ENCODE assay signal across 18 mouse cellular contexts in genomic region chr4:132964473-132964872, GRCm38 (mm10). TPM values are rescaled to one million over a fixed set of nuclear protein-coding genes. Genes with fewer than 3 reads are reported as not detected.
A peak's percentile ranks its signal among the peaks of the same experiment; 100 is the strongest.
DNase-seq lines count a peak whose midpoint lies in the region; ATAC-seq and TF ChIP-seq lines count a peak whose summit lies in the region.
"Had no signal": no experiment of that assay in that cellular context is flagged by ENCODE, and none has a peak within 500 bp of the region (broad histone marks: within the 10 kb centered on the region; RNA-seq: fewer than 3 reads in every experiment).

No protein-coding gene starts in this region.

- no peak for DNase-seq in forebrain, embryonic 10.5 days (ENCODE audit: extremely low spot score, low spot score)
- no peak for DNase-seq in forebrain, postnatal 0 days
- no peak for DNase-seq in forebrain, embryonic 14.5 days (ENCODE audit: low spot score)
- no peak for DNase-seq in layer of hippocampus, postnatal 10 days (ENCODE audit: low spot score in 2 of 2)
- DNase-seq in adrenal gland, adult 8-10 months, result no peak
- DNase-seq in adrenal gland, postnatal 36 days, result no peak
- DNase-seq: cerebellum, adult 11-12 months; gastrocnemius, postnatal 36 days; kidney, adult 8-10 months; lung, adult 2 months; lung, postnatal 4 days; right cerebral cortex, adult 18-20 months had no signal

- no peak for ATAC-seq in forebrain, postnatal 0 days
- ATAC-seq in forebrain, embryonic 14.5 days, result no peak
- ATAC-seq in midbrain, embryonic 13.5 days, result peak; percentile 27; the same call in 1 of the 2 replicates

- TF ChIP-seq CTCF in forebrain, postnatal 0 days (IDR thresholded peaks at IDR 0.05; ENCODE audit: low read depth), result no peak
- TF ChIP-seq CTCF in E14TG2a.4 (conservative IDR thresholded peaks at IDR 0.05; ENCODE audit: low read length), result no peak

- H3K4me1 ChIP-seq in forebrain, embryonic 10.5 days, result peaks cover 53% of the 10 kb centered on the region
- H3K4me1 ChIP-seq in forebrain, postnatal 0 days (ENCODE audit: insufficient read depth), result no peaks in the 10 kb centered on the region
- H3K4me1 ChIP-seq in E14TG2a.4 (replicated peaks; ENCODE audit: low read depth, low read length), result peaks cover 90% of the 10 kb centered on the region
- peaks cover 9% of the 10 kb centered on the region for H3K4me1 ChIP-seq in forebrain, embryonic 14.5 days (ENCODE audit: control insufficient read depth, insufficient read depth, low read length)
- H3K4me1 ChIP-seq in midbrain, embryonic 13.5 days (replicated peaks), result peaks cover 28% of the 10 kb centered on the region

- H3K36me3 ChIP-seq in forebrain, embryonic 10.5 days (replicated peaks), result no peaks in the 10 kb centered on the region
- no peaks in the 10 kb centered on the region for H3K36me3 ChIP-seq in forebrain, postnatal 0 days (ENCODE audit: insufficient read depth)
- H3K36me3 ChIP-seq in E14TG2a.4 (ENCODE audit: insufficient read depth, low read length), result no peaks in the 10 kb centered on the region
- no peaks in the 10 kb centered on the region for H3K36me3 ChIP-seq in forebrain, embryonic 14.5 days (ENCODE audit: control insufficient read depth, insufficient read depth, low read length)
- H3K36me3 ChIP-seq in midbrain, embryonic 13.5 days, result no peaks in the 10 kb centered on the region
- H3K36me3 ChIP-seq: heart, embryonic 15.5 days; stomach, embryonic 15.5 days had no signal

- H3K9me3 ChIP-seq in forebrain, embryonic 10.5 days, result no peaks in the 10 kb centered on the region
- H3K9me3 ChIP-seq in forebrain, postnatal 0 days (ENCODE audit: low read length), result no peaks in the 10 kb centered on the region
- no peaks in the 10 kb centered on the region for H3K9me3 ChIP-seq in E14TG2a.4 (ENCODE audit: low read length)
- no peaks in the 10 kb centered on the region for H3K9me3 ChIP-seq in forebrain, embryonic 14.5 days (replicated peaks; ENCODE audit: control insufficient read depth, low read length)
- no peaks in the 10 kb centered on the region for H3K9me3 ChIP-seq in midbrain, embryonic 13.5 days
- H3K9me3 ChIP-seq: heart, embryonic 15.5 days; stomach, embryonic 15.5 days had no signal

- 18% methylated on average over 5 of the region's 5 CpGs for WGBS in forebrain, embryonic 10.5 days
- WGBS in forebrain, postnatal 0 days, result 21% methylated on average over 5 of the region's 5 CpGs
- 8% methylated on average over 5 of the region's 5 CpGs for WGBS in forebrain, embryonic 14.5 days
- 11% methylated on average over 5 of the region's 5 CpGs for WGBS in midbrain, embryonic 13.5 days

- no peak overlapping the region for H3K9ac ChIP-seq in forebrain, postnatal 0 days
- H3K9ac ChIP-seq in forebrain, embryonic 14.5 days (ENCODE audit: low read length), result no peak overlapping the region
- H3K9ac ChIP-seq in midbrain, embryonic 13.5 days (replicated peaks), result 0 out of 2 replicates have a peak overlapping the region, but pooled peaks have one; percentile 16
- H3K9ac ChIP-seq: heart, embryonic 15.5 days; stomach, embryonic 15.5 days had no signal

- no peak overlapping the region for H3K4me2 ChIP-seq in forebrain, postnatal 0 days (ENCODE audit: low read depth)
- H3K4me2 ChIP-seq in forebrain, embryonic 14.5 days (ENCODE audit: low read length), result no peak overlapping the region
- H3K4me2 ChIP-seq in midbrain, embryonic 13.5 days (replicated peaks), result no peak overlapping the region
- H3K4me2 ChIP-seq: heart, embryonic 15.5 days; stomach, embryonic 15.5 days had no signal

- H3K27me3 ChIP-seq in forebrain, embryonic 10.5 days (ENCODE audit: poor library complexity, severe bottlenecking), result no peaks in the 10 kb centered on the region
- H3K27me3 ChIP-seq in forebrain, postnatal 0 days (ENCODE audit: insufficient read depth, low read length), result no peaks in the 10 kb centered on the region
- no peaks in the 10 kb centered on the region for H3K27me3 ChIP-seq in E14TG2a.4 (ENCODE audit: insufficient read depth, low read length)
- H3K27me3 ChIP-seq in forebrain, embryonic 14.5 days (replicated peaks; ENCODE audit: control insufficient read depth, insufficient read depth, low read length), result no peaks in the 10 kb centered on the region
- H3K27me3 ChIP-seq in midbrain, embryonic 13.5 days, result no peaks in the 10 kb centered on the region
- H3K27me3 ChIP-seq: CH12.LX; heart, embryonic 15.5 days; stomach, embryonic 15.5 days had no signal

- no peak overlapping the region for H3K4me3 ChIP-seq in forebrain, embryonic 10.5 days
- H3K4me3 ChIP-seq in forebrain, postnatal 0 days (ENCODE audit: low read depth, low read length), result no peak overlapping the region
- H3K4me3 ChIP-seq in E14TG2a.4 (replicated peaks; ENCODE audit: low read length), result peak overlapping the region; percentile 46
- no peak overlapping the region for H3K4me3 ChIP-seq in forebrain, embryonic 14.5 days (ENCODE audit: low read depth, low read length)
- H3K4me3 ChIP-seq in midbrain, embryonic 13.5 days (replicated peaks), result no peak overlapping the region
- H3K4me3 ChIP-seq: heart, embryonic 15.5 days; stomach, embryonic 15.5 days had no signal

- peak overlapping the region; percentile 74 for H3K27ac ChIP-seq in forebrain, embryonic 10.5 days
- H3K27ac ChIP-seq in forebrain, postnatal 0 days (ENCODE audit: low read depth, low read length), result no peak overlapping the region
- H3K27ac ChIP-seq in forebrain, embryonic 14.5 days (ENCODE audit: low read depth, low read length), result peak overlapping the region; percentile 44
- H3K27ac ChIP-seq in midbrain, embryonic 13.5 days, result peak overlapping the region; percentile 64
- H3K27ac ChIP-seq: heart, embryonic 15.5 days; stomach, embryonic 15.5 days had no signal

RNA-seq across cellular contexts. Expression of gene Fgr, which starts 9.4 kb away (rescaled TPM):
- 0.06 and 0.11 TPM in 2 replicates for polyA plus RNA-seq in forebrain, embryonic 10.5 days (2016; fragmentation: Nextera tagmentation; extraction: Ambion mirVana)
- total RNA-seq in forebrain, postnatal 0 days (2014; rRNA removed), result not detected in 2 replicates
- polyA plus RNA-seq in forebrain, postnatal 0 days (2015; fragmentation: Nextera tagmentation; extraction: Ambion mirVana), result 0.06 TPM in 2 replicates
- 0.23 TPM in 1 of 2 replicates, not detected in the other for polyA plus RNA-seq in forebrain, embryonic 14.5 days (2014; fragmentation: Nextera tagmentation; extraction: Ambion mirVana)
- polyA plus RNA-seq in midbrain, embryonic 13.5 days (2015; fragmentation: Nextera tagmentation; extraction: Ambion mirVana), result 0.12 TPM in 1 of 2 replicates, not detected in the other
- under 1 TPM; 0.13 to 0.46 TPM for total RNA-seq in layer of hippocampus, postnatal 10 days (2021)
- under 1 TPM; 0.42 to 0.92 (median 0.64) TPM for total RNA-seq in adrenal gland, adult 8-10 months (2022)
- total RNA-seq in adrenal gland, postnatal 36 days (2021), result under 1 TPM; 0.30 to 0.40 TPM
- polyA plus RNA-seq: neural tube, embryonic 14.5 days had no signal

RNA-seq across cellular contexts. Expression of gene Fam76a, which starts 42.1 kb away (rescaled TPM):
- polyA plus RNA-seq in forebrain, embryonic 10.5 days (2016; fragmentation: Nextera tagmentation; extraction: Ambion mirVana), result 29.7 and 32.2 TPM in 2 replicates
- 27.9 and 29.8 TPM in 2 replicates for total RNA-seq in forebrain, postnatal 0 days (2014; rRNA removed)
- 28.0 and 41.0 TPM in 2 replicates for polyA plus RNA-seq in forebrain, postnatal 0 days (2015; fragmentation: Nextera tagmentation; extraction: Ambion mirVana)
- polyA plus RNA-seq in forebrain, embryonic 14.5 days (2014; fragmentation: Nextera tagmentation; extraction: Ambion mirVana), result 44.2 and 47.1 TPM in 2 replicates
- 39.1 and 45.1 TPM in 2 replicates for polyA plus RNA-seq in midbrain, embryonic 13.5 days (2015; fragmentation: Nextera tagmentation; extraction: Ambion mirVana)
- total RNA-seq in layer of hippocampus, postnatal 10 days (2021), result 10 to 100 TPM; 26.6 to 28.0 TPM
- total RNA-seq in adrenal gland, adult 8-10 months (2022), result 10 to 100 TPM; 30.0 to 55.3 (median 45.3) TPM
- 10 to 100 TPM; 35.5 to 38.6 TPM for total RNA-seq in adrenal gland, postnatal 36 days (2021)

RNA-seq across cellular contexts. Expression of gene Ahdc1, which starts 46.6 kb away (rescaled TPM):
- 5.8 and 7.4 TPM in 2 replicates for polyA plus RNA-seq in forebrain, embryonic 10.5 days (2016; fragmentation: Nextera tagmentation; extraction: Ambion mirVana)
- total RNA-seq in forebrain, postnatal 0 days (2014; rRNA removed), result 56.7 and 82.4 TPM in 2 replicates
- 7.6 and 8.4 TPM in 2 replicates for polyA plus RNA-seq in forebrain, postnatal 0 days (2015; fragmentation: Nextera tagmentation; extraction: Ambion mirVana)
- polyA plus RNA-seq in forebrain, embryonic 14.5 days (2014; fragmentation: Nextera tagmentation; extraction: Ambion mirVana), result 8.6 and 12.2 TPM in 2 replicates
- polyA plus RNA-seq in midbrain, embryonic 13.5 days (2015; fragmentation: Nextera tagmentation; extraction: Ambion mirVana), result 10.4 and 12.6 TPM in 2 replicates
- 100 to 1,000 TPM in 1 of 2 experiments, 10 to 100 TPM in 1; 98.1 to 103 TPM for total RNA-seq in layer of hippocampus, postnatal 10 days (2021)
- 100 to 1,000 TPM in 1 of 4 experiments, 10 to 100 TPM in 3; 72.0 to 109 (median 82.9) TPM for total RNA-seq in adrenal gland, adult 8-10 months (2022)
- 10 to 100 TPM; 63.7 to 74.1 TPM for total RNA-seq in adrenal gland, postnatal 36 days (2021)
